Mouse (Mus musculus): ENCODE measurements around the gene Rbm18. TPM values are rescaled to one million over a fixed set of nuclear protein-coding genes. Genes with fewer than 3 reads are reported as not detected.

Rbm18 gene
- polyA plus RNA-seq, 2 experiments from 2014 or later, result 47.5 to 55.6 TPM

DNA sequence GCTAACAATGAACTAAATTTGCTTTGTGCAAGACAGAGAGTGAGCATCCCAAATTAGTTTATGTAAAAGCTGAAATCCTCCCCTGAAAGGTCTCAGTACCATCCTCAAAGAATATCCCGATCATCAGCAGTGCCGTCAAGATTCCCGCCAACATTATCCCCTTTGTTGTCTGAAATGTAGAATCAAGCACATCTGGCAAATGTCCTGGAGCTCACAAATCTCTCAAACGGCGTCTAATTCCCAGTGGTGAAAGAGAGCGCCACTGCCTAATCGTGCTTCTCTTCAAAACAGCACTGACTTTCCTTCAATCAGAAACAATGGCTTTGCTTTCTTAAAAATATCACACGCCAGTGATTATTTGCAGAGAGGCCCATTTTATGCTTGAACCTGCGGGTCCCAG, 69.4 kb downstream of the Rbm18 start:
- no peak for ATAC-seq

Other genes starting within 250 kb of the Rbm18 start
- gene Ttll11, start 156.9 kb downstream of the Rbm18 start, polyA plus RNA-seq (2017; shearing (Covaris generic)), result not detected
- 100 to 1,000 TPM; 194 to 234 TPM for gene Ndufa8, start 87.4 kb downstream of the Rbm18 start, polyA plus RNA-seq (2017; shearing (Covaris generic))
- gene Morn5, start 87.3 kb downstream of the Rbm18 start, polyA plus RNA-seq (2017; shearing (Covaris generic)), result not detected
- not detected for gene Lhx6, start 31.4 kb downstream of the Rbm18 start, polyA plus RNA-seq (2017; shearing (Covaris generic))
- 10 to 100 TPM in 1 of 2 experiments, 1 to 10 TPM in 1; 9.4 to 16.3 TPM for gene Mrrf, start 384 bp downstream of the Rbm18 start, polyA plus RNA-seq (2017; shearing (Covaris generic))
- gene Ptgs1, start 93.7 kb upstream of the Rbm18 start, polyA plus RNA-seq (2017; shearing (Covaris generic)), result under 1 TPM; 0.56 to 0.78 TPM
- under 1 TPM in 1 of 2 experiments, not detected in 1; 0.08 TPM for gene Olfr338, start 236.7 kb upstream of the Rbm18 start, polyA plus RNA-seq (2017; shearing (Covaris generic))

All from activated CD4-positive, CD25-positive, alpha-beta regulatory T cell, adult 4 months (primary cell).